Mouse (Mus musculus): Measurements from ENCODE around the gene Frmd4a.

DNA sequence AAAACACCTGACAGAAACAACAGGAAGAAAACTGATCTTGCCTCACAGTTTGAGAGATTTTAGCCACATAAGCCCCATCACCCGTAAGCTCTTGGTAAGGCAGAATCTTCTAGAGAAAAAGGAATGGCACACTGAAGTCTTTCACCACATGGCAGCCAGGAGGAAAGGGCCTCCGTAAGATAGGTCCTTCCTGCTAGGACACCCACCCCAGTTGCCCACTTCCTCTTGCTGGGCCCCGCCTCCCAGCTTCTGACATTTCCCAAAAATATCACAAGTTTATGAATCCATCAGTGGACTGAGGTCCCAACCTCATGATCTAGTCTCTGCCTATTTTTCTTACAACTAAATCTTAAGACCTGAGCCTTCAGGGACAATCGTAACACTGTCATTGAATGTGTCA, 373.6 kb downstream of the Frmd4a start:
- TF ChIP-seq TAL1 (conservative IDR thresholded peaks at IDR 0.05; ENCODE audit: low read depth, low read length) (no peak), CTCF (IDR thresholded peaks at IDR 0.05; ENCODE audit: low read depth, low read length) (no peak), GATA1 (IDR thresholded peaks at IDR 0.05; ENCODE audit: borderline replicate concordance, low read length) (no peak)

All from G1E (cell line).